Mouse (Mus musculus): ENCODE measurements at regions not wholly inside any gene's neighbourhood (a gene's known extent, or its start where the extent isn't known, plus 50 kb on each side); places are given as distances from the start of the nearest gene placed in this dataset.

DNA sequence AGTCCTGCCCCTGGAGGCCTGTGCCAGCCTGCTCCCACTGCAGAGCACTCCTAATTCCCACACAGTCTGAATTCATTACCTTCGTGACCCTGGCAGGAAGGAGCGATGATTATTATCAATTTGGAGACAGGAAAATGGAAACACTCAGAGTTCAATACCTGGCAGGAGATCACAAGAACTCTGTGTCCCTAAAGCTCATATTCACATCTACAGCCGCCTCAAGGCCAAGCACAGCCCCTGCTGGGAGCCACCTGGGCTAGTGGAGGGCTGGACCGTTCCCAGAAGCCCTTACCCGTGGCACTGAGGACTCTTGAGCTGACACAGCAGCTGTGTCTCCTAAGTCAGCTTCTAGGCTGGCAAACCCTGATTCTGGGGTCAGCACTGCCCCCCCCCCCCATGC lies 124.8 kb upstream of the Sdk2 start:
- TF ChIP-seq GATA1 (IDR thresholded peaks at IDR 0.05; ENCODE audit: borderline replicate concordance, low read length) (no peak), CTCF (IDR thresholded peaks at IDR 0.05; ENCODE audit: low read depth, low read length) (no peak)

All from G1E (cell line).